Mouse (Mus musculus) lung, postnatal 0 days (tissue): ENCODE data around the gene M1ap. TPM values are rescaled to one million over a fixed set of nuclear protein-coding genes. Genes with fewer than 3 reads are reported as not detected.
A peak's percentile ranks its signal among the peaks of the same experiment; 100 is the strongest.

ENCODE experiments used
- ATAC-seq: fragments of 200-750 bp; cut with Nextera tagmentation; 2 replicates; pipeline ENCODE4 v1.8.0; 2017; ENCODE audit warnings: moderate library complexity
- DNase-seq: peaks from one replicate; pipeline ENCODE4 v3.0.0-alpha.2; 2016; ENCODE audit warnings: low spot score
- H3K27ac ChIP-seq: fragments of 300-500 bp; sonication (generic); 2 replicates; pipeline ENCODE4 v1.5.1; 2014; ENCODE audit warnings: antibody characterized with exemption, mild to moderate bottlenecking, low read length, mixed read lengths
- H3K27me3 ChIP-seq: fragments of 300-500 bp; sonication (generic); replicated peaks from 2 replicates; pipeline ENCODE4 v1.6.1; 2014; ENCODE audit warnings: low read length, mixed read lengths; ENCODE audit not compliant: insufficient read depth
- H3K36me3 ChIP-seq: fragments of 300-500 bp; sonication (generic); 2 replicates; pipeline ENCODE4 v1.6.1; 2014; ENCODE audit warnings: low read length, mixed read lengths; ENCODE audit not compliant: insufficient read depth
- H3K4me1 ChIP-seq: fragments of 300-500 bp; sonication (generic); 2 replicates; pipeline ENCODE4 v1.6.1; 2014; ENCODE audit warnings: antibody characterized with exemption, low read depth, low read length, mixed read lengths; ENCODE audit not compliant: insufficient read depth
- H3K4me2 ChIP-seq: fragments of 300-500 bp; sonication (generic); replicated peaks from 2 replicates; pipeline ENCODE4 v1.6.1; 2014; ENCODE audit warnings: low read depth, mild to moderate bottlenecking, low read length, moderate library complexity, mixed read lengths
- H3K4me3 ChIP-seq: fragments of 300-500 bp; sonication (generic); 2 replicates; pipeline ENCODE4 v1.5.1; 2014; ENCODE audit warnings: low read depth, low read length
- H3K9ac ChIP-seq: fragments of 300-500 bp; sonication (generic); replicated peaks from 2 replicates; pipeline ENCODE4 v1.6.1; 2014; ENCODE audit warnings: low read depth, mild to moderate bottlenecking
- H3K9me3 ChIP-seq: fragments of 300-500 bp; sonication (generic); 2 replicates; pipeline ENCODE4 v1.6.1; 2016; ENCODE audit warnings: low read length, mixed read lengths
- CTCF ChIP-seq: IDR thresholded peaks from 2 replicates; pipeline ENCODE4 v1.5.1; 2016; ENCODE audit warnings: antibody characterized with exemption, mild to moderate bottlenecking
- EP300 ChIP-seq: IDR thresholded peaks from 2 replicates; pipeline ENCODE4 v1.6.1; 2016; ENCODE audit warnings: antibody characterized with exemption, mild to moderate bottlenecking, control low read depth
- WGBS: fragments of 180-500 bp; shearing (Covaris S2); extraction: QIAGEN DNeasy Blood & Tissue Kit; methylation state at CpG from one replicate; pipeline ENCODE4 v1.1.7; 2014; 5-methylcytosine and 5-hydroxymethylcytosine counted together
- polyA plus RNA-seq: library from polyadenylated mRNA; unstranded; fragments of >200 nt; fragmentation: Nextera tagmentation; extraction: Ambion mirVana; gene quantifications from 2 replicates; pipeline ENCODE4 v1.2.1, GENCODE M21; 2015

M1ap gene
- polyA plus RNA-seq, 1 experiment from 2014 or later, result 1.8 TPM

DNA sequence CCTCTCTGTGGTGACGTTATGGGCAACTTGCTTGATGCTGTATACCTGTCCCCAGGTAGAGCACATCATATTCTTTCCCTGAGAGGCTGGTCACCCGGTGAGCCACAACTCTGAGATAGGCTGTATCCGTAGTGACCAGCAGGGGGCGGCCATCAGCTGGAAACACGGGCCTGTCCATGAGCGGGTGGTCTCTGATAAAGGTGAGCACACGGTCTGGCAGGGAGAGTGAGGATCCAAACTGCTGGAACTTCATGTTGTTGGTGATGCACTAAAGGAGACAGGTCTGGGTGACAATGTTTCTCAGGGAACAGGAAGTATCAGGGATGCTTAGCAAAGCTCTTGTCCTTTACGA lies 28.9 kb upstream of the M1ap start:
- Histone ChIP-seq H3K4me3 (no peak overlapping the region), H3K36me3 (no peaks in the 10 kb centered on the region), H3K9me3 (no peaks in the 10 kb centered on the region), H3K4me1 (no peaks in the 10 kb centered on the region), H3K27ac (no peak overlapping the region), H3K27me3 (no peaks in the 10 kb centered on the region), H3K9ac (no peak overlapping the region), H3K4me2 (no peak overlapping the region)
- peak; percentile 46; the same call in 1 of the 2 replicates for ATAC-seq
- peak; percentile 84 for TF ChIP-seq CTCF
- no peak for TF ChIP-seq EP300
- DNase-seq, result peak; percentile 46
- WGBS, result 17% methylated on average over 8 of the region's 8 CpGs

DNA sequence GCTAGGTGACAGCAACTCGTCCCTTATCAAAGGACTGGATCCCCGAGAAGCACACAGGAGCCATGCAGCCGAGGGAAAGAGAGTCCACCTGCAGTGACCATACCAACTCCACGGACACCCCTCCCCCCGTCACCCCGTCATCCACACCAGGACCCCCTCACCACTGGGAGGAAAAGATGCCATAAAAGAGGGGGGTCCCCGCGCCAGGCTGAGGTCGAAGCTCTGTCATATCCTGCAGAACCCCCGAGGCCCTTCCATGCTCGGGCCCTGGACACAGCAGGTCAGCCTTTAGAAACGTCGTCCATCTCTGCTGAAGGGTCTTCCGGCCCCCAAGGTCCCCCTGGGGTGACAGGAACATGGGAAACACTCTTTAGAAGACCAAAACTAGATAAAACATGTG lies 28.3 kb upstream of the M1ap start:
- ATAC-seq, result no peak
- 73% methylated on average over 14 of the region's 14 CpGs for WGBS
- Histone ChIP-seq H3K36me3 (no peaks in the 10 kb centered on the region), H3K27me3 (no peaks in the 10 kb centered on the region), H3K9me3 (no peaks in the 10 kb centered on the region), H3K4me2 (no peak overlapping the region), H3K4me1 (no peaks in the 10 kb centered on the region), H3K27ac (no peak overlapping the region), H3K9ac (no peak overlapping the region), H3K4me3 (no peak overlapping the region)
- TF ChIP-seq CTCF, result no peak
- TF ChIP-seq EP300, result no peak
- DNase-seq, result no peak

DNA sequence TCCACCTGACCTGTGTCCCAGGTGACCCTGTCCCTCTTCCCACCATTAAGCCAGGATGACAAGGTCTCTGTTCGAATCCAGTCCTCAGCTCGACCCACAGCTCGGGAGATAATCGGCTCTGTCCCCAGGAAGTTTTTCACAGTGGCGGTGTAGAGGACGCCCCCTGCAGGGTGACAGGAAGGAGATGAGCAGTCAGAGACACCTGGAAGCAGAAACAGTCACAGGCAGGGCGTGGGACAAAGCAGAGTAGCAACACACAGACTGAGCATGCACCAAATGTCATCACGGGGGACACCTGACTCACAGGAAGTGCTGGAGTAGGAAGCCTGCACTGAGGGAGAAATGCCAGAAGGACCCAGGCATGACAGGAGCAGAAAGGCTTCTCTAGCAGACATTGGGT lies 27.2 kb upstream of the M1ap start:
- WGBS, result 45% methylated on average over 8 of the region's 8 CpGs
- no peak overlapping the region for H3K4me2 ChIP-seq
- DNase-seq (no peak), ATAC-seq (no peak)
- H3K27me3 ChIP-seq, result no peaks in the 10 kb centered on the region
- no peak overlapping the region for H3K27ac ChIP-seq
- H3K9me3 ChIP-seq, result no peaks in the 10 kb centered on the region
- H3K4me3 ChIP-seq, result no peak overlapping the region
- H3K36me3 ChIP-seq, result no peaks in the 10 kb centered on the region
- TF ChIP-seq CTCF (no peak), EP300 (no peak)
- no peak overlapping the region for H3K9ac ChIP-seq
- H3K4me1 ChIP-seq, result no peaks in the 10 kb centered on the region

DNA sequence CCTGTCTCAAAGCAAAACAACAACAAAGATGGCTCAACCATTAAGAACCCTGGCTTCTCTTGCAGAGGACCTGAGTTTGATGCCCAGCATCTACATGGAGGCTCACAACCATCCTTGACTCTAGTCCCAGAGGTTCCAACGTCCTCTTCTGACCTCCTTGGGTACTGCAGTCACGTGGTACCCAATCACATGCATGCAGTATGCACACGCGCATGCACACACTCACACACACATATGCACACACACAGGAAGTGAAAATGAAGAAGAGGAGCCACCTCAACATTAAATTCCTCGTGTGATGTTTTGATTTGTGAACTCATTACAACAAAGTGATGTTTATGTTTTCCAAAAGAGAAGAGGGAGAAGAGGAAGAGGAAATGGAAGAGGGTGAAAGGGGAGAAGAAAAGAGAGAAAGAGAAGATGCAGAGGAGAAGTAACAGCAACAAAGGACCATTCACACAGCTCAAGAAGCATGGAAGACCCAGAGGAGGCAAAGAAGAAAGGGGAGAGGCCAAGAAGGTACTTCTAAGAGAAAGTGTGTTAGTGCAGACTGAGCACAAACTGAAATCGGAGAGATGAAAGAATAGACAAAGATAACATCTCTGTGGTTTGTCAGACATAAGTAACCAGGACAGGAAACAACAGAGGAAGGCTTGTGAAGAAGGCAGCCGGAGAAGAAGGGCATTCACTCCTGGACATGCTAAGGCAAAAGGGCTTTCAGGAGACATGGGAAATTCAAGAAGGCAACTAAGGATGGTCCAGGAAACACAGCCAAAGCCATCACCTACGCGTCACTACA lies 25.1 kb upstream of the M1ap start:
- 62% methylated on average over 9 of the region's 9 CpGs for WGBS

DNA sequence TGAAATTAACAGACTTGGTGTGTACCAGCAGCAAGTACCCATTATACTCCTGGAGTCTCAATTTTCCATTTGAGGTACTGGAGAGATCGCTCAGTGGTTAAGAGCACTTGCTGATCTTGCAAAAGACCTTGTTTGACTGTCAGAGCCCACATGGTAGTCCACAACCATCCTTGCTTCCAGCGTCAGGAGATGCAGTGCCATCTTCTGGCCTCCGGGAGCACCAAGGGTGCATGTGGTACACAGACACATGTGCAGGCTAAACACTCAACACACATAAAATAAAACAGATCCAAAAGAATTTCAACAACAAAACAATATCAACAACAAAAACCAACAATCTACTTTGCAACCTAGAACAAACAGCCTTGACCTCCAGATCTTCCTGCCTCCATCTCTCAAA lies 21.7 kb upstream of the M1ap start:
- Histone ChIP-seq H3K36me3 (no peaks in the 10 kb centered on the region), H3K27ac (no peak overlapping the region), H3K4me1 (no peaks in the 10 kb centered on the region), H3K9ac (no peak overlapping the region), H3K4me3 (no peak overlapping the region), H3K4me2 (no peak overlapping the region), H3K27me3 (no peaks in the 10 kb centered on the region), H3K9me3 (no peaks in the 10 kb centered on the region)
- ATAC-seq (no peak), DNase-seq (no peak)
- WGBS, result 50% methylated on average over 3 of the region's 3 CpGs
- TF ChIP-seq CTCF (peak; percentile 42), EP300 (no peak)

More for the DNA sequence above, 25.1 kb upstream of the M1ap start:
- Histone ChIP-seq H3K27ac (no peak overlapping the region), H3K4me2 (no peak overlapping the region), H3K27me3 (no peaks in the 10 kb centered on the region), H3K36me3 (no peaks in the 10 kb centered on the region), H3K4me1 (no peaks in the 10 kb centered on the region), H3K4me3 (no peak overlapping the region), H3K9me3 (no peaks in the 10 kb centered on the region), H3K9ac (no peak overlapping the region)
- ATAC-seq (no peak), DNase-seq (no peak)
- TF ChIP-seq CTCF, result no peak
- TF ChIP-seq EP300, result no peak

DNA sequence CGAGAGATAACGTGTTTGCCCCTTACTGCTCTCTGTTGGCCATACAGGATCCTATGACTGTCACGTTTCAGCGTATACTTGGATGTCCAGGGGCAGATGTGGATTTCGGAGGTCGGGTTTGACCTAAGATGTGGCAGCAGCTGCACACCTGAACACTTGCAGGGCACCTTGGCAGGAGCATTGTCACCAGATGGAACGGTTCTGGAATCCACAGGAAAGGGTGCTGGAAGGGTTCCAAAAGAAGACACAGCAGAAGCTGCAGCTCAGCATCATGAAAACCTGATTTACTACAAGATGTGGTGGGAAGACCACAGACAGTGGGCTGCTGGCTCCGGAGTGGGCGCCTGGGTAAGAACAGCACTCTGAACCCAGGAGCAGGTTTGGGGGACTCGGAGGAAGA lies 20.6 kb upstream of the M1ap start:
- Histone ChIP-seq H3K4me2 (no peak overlapping the region), H3K4me1 (no peaks in the 10 kb centered on the region), H3K27me3 (no peaks in the 10 kb centered on the region), H3K27ac (no peak overlapping the region), H3K9ac (no peak overlapping the region), H3K4me3 (no peak overlapping the region), H3K36me3 (no peaks in the 10 kb centered on the region), H3K9me3 (no peaks in the 10 kb centered on the region)
- 70% methylated on average over 10 of the region's 10 CpGs for WGBS
- DNase-seq (no peak), ATAC-seq (no peak)
- TF ChIP-seq EP300, result no peak
- TF ChIP-seq CTCF, result no peak
